Mouse (Mus musculus) urinary bladder, postnatal 25 days (tissue): Measurements from ENCODE around the gene Eml6.
A peak's percentile ranks its signal among the peaks of the same experiment; 100 is the strongest.
"Not testable (repeated sequence)": the region's sequence is repeated elsewhere in the genome, so short reads cannot be mapped to it uniquely, and the experiment has no call there.

Experiments
- DNase-seq: peaks from one replicate; pipeline ENCODE4 v3.0.0; 2022; ENCODE audit warnings: low spot score

Gene Eml6

DNA sequence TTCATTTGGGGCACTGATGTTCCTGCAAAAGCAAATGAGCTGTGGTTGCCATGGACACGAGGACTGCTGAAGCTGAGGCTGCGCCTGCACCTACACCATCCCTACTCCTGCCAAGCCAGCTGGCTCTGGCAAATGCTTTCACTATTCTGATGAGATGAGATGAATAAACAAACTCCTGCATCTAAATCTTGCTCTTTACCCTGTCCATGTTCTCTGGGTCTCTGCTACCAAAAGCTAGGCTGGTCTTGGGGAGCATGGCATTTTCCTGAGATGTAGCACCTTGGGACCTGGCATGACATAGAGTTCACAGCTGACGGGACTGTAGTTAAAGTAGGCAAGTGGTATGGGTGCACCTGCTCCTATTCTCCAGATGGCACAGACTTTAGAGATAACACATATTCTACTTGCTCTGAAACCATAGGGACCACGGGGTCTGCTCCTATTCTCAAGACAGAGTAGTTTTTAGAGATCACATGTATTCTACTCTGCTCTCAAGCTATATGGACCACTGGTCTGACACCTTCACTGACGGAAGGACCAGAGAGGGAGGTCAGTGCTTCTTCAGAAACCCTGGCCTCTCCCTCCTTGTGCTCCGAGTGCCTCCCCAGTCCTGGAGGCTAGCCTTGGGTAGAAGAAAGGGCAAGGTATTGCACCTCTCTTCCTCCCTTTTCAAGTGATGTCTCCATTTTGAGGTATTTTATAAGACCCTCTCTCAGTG is 236.8 kb downstream of the Eml6 start:
- no peak for DNase-seq

DNA sequence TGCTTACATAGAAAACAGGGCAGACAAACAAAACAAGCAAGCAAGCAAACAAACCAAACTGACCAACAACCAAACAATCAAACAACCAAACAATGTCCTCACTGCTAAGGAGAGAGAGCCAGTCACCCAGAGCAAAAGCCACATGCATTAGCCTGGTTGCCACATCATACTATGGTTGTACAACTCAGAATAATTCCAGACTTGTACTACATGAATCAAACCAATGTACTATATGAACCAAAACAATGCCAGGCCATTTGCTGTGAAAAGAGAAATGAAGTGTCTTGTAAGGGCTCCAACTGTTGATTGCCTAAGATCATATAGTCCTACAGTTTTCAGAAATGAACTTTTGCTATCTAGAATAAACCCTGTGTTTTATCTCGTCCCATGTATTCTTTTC is 237.3 kb downstream of the Eml6 start:
- DNase-seq: no peak

DNA sequence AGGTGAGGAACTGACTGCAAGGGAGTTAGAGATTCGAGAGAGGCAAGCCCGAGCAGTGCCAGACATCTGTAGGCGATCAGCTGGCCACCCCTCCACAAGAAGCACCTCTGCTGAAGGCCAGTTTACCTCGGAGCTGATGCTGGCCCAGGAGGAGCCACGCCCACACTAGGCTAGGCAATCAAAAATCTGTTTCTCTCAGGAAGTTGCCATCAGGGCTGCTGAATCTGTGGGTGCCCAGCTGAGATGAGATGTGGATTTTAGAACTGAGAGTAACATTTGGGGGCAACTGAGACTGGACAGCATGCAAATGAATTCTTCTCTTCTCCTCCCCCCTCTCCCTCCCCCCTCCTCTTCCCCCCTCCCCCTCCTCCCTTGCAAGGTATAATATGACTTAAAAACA is 238.4 kb downstream of the Eml6 start:
- DNase-seq: no peak

DNA sequence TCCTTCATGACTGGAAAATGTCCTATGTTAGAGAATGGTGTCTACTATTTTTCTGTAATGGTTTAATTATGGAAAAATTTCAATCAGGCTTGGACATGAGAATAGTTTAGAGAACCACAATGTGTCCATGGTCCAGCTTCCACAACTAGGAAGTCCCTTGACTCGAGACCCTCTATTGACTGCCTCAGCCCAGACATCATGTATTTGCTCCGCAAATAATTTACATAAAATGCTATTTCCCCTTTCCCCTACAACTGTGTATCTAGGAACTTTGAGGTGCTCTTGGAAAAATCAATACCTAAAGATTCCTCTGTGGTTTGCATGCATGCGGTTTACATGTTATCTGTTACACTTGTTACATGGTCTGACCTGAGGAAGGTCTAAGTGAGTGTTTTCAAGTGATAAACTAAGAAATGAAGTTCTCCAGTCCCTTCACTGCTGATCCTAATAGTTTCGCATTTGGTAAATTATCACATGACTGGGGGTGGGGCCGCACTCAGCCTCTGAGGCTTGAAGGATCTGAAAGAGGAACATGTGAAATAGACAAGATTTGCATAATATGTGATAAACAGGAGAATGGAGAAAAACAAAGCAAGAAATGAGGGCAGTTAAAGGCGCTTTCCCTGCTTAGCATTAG is 239.1 kb downstream of the Eml6 start:
- no peak for DNase-seq

DNA sequence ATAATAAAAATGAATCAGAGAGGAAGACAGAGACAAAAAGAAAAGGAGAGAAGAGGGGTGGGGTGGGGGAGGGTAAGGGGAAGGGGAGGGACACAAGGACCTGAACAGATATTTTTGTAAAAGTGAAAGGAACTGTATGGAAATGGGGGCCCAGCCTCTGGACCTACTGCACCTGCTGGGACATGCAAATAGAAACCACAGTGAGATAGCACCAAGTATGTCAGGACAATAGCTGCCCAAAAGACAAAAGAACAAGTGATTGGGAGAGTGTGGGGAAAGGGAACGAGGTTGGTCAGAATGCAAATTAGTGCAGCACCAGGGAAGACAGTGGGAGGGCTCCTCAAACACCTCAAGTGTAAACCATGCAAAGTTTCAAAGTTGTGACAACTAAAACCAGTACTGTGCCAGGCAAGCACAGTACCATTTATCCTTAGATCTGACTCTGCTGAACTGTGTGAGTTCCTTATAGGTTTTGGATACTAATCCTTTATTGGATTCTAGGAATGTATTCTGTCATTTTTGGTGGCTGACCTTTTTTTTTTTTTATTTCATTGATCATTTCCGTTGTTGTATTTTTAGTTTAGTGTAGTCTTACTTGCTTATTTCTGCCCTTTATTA is 246.3 kb downstream of the Eml6 start:
- DNase-seq: no peak

DNA sequence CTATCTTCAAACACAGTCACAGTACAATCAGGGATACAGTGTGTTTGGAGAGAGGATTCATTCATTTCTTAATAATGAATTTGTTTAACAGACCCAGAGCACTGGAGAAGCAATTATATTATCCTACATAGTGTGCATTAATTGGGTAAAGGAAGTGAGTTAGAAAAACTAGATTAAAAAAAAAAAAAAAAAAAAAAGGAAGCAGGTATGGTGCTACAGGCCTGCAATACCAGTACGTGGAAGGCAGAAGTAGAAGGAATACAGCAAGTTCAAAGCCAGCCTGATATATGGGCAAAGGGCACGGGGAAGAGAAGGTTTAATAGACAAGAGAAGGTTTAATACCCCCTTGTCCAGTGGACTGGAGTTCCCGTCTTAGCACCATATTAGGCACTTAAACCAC is 246.9 kb downstream of the Eml6 start:
- DNase-seq: no peak

DNA sequence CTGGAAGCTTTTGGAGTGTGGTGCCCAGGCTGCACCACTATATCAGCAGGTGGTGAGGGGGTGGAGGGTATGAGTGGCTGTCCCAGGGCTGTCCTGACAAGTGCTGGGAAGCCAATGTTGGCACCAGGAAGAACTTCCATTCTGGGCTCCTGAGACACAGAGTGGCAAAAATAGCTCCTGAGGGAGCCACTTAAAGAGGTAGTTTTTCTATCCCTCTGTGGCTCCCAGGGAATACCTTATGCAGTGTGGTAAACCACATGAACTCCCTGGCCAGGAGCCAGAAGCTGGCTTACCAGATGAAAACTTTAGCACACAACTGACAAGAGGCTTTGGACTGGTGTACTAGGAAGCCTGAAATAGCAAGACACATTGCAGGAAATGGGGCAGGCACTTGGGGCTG is 247.9 kb downstream of the Eml6 start:
- DNase-seq: no peak

DNA sequence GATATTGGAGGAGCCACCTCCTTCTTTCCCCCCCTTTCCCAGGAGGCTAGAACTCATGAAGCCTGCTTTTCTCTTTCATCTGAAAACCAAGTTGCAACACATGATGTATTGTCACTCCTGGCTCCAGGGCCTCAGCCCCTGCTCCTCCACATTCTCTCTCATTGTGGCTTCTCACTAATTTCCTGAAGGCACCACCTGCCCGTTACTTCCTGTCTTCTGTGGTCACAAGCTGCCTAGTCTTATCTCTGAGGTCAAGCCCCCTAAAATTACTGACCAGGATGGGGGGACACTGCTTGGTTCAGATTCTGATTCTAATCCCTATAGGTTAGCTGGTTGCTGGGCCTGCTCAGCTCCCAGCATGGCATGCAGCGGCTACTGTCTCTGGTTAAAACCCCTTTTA is 251.1 kb downstream of the Eml6 start:
- DNase-seq: no peak

DNA sequence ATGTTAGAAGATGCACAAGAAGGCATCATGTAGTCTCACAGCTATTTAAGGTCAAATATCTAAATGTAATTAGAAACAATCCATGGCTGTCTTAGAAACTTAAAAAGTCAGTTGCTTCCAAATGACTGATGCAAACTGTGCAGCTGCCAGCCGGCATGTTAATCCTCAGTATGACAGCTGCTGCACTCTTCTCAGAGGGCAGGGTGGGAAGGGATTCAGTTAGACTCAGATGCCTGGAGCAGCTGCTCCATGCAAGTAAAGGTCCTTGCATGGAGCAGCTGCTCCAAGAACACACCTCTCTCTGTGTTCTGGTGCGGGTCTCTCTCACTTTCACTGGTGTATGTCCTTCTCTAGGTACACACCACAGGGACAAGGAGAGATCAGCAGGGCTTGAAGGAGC is 251.5 kb downstream of the Eml6 start:
- no peak for DNase-seq

DNA sequence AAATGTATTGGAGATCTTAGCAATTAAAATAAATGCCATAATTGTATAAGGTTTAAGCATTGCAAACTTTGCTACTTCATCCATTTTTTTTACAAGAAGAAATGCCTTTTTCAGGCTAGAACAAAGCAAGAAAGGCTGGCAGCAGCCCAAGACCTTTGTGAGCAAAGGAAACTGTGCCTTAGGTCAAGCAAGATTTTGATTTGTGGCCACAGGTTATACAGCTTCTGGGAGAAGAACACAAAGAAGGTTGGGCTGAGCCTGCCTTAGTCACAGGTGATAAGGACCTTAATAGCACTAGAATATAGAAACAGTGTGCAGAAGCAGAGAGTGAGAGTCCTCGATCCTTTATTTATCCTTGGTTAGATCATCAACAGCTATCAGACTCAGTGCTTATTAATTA is 253.6 kb downstream of the Eml6 start:
- peak; percentile 53 for DNase-seq

DNA sequence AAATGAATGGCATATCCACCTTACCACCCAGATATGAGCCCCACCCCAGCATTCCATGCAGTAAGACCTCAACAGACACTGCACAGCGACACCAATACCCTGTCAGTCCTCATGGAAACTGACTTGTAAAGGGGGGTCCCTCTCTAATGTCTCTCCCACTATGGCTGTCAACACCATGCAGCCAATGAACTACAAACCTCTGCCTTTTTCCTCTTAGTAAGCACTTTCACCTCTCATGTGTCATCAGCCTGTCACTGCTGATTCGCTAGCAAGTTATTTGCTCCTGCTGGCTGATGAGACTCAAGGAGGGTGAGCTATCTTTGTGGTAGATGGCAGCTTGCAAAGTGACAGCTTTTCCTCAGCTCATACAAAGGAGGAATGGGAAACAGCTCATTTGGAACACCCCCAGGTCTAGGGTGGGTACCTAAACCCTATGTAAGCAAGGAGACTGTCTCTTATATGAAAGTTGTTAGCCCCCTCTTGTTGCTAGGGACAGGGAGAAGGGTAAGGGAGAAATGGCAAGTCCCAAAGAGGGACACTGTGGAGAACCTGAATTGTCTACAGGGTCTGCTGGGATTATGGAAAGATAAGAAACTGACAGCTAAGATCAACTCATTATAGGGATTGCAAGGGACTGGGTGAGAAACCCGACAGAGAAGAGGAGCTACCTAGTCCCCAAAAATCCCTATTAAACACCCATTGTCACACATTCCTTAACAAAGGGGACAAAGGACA is 255.0 kb downstream of the Eml6 start:
- DNase-seq: no peak

DNA sequence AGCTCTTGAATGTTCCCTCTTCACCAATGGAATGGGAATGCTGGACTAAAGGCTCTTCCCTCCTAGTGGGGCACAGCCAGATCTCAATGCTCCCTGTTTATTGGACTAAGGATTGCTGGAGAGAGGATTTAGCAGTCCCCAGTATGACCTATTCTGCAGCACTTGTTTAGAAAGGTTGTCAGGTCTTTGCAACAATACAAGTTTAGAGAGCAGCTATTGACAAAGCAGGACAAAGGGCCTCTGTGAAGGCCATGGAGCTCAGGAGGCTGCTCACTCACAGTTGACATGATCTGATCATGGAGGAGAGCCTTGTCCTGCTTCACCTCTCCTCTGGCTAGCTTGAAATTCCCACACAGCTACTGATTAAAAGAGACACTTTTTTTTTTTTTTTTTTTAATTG is 257.3 kb downstream of the Eml6 start:
- DNase-seq: no peak

DNA sequence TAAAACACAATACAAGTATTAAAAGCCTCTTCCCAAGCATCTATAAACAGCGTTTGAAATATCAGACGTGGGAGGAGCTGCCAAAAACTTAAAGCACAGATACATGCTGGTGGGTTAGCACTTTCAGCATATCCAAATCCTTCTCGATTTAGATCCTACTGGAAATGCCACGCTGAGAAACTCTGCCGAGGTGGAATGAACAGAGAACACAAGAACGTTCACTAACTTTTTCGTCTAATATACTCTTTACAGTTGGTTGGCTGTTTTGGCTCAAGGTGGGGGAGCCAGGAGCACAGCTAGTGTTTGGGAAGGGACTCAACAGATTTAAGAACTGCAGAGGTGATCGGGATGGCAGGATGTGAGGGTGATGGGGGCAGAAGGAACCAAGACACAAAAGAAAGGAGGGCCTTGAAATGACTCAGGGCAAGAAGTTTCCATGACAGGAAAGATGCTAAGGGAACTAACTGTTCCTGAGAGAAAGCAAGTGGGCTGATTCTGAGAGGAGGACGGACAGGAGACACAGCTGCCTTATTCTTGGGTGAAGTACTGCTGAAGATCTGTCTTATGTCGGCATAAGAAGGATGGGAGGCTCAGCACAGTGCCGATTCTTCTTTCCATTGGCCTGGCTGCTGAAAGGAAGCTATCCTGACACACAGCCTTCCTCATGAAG is 259.4 kb downstream of the Eml6 start:
- DNase-seq: no peak

DNA sequence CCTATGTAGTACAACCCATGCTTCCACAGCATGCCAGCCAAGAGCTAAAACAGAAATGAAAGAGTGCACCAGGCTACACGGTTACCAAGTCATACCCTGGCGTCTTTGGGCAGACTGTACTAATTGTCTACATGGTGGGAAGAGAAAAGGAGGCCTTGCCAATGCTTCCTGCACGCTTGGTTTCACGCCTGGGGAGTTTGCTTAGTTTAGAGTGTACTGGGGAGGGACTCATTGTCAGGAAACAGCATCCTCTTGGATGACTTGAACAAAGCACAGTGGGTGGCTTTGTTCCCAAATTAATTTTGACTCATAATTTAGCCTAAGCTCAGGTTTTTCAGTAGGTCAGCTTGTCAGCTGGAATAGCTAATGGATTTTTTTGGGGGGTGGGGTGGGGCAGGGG is 260.8 kb downstream of the Eml6 start:
- DNase-seq: no peak

DNA sequence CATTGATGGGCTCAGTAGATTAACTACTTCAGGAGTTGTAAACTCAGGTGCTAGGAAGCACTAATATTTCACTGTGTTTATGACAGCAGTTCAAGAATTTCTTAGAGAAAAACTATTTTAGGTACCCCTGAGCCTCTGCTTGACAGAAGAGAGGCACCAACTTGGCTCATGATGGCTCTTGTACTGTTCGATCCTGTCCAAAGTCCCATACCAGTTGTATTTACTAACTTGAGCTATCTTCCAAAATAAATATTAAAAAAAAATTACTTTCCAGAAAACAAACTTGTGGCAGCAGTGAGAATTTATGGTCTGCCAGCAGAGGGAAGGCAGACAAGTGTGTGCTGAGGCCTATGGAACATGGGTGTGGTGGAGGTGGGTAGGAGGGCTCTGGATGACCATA is 263.1 kb downstream of the Eml6 start:
- DNase-seq: no peak

DNA sequence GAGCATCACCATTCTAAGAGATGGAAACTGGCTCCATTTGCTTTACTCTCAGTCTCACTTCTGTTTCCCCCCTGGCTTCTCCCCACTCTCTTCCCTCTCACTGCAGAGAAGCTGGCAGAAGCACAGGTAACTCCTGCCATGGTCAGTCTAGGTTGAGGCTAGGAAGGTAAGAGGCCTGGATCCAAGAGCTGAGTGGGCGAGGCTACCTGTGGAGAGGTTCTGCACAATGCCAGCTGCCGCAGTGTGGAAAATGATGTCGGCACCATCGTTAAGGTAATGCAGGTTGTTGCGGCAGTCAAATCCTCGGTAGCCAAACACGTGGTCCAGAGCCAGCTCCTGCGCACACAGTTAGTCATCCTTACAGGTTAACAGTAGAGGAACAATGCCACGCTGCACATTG is 264.4 kb downstream of the Eml6 start:
- DNase-seq: no peak

DNA sequence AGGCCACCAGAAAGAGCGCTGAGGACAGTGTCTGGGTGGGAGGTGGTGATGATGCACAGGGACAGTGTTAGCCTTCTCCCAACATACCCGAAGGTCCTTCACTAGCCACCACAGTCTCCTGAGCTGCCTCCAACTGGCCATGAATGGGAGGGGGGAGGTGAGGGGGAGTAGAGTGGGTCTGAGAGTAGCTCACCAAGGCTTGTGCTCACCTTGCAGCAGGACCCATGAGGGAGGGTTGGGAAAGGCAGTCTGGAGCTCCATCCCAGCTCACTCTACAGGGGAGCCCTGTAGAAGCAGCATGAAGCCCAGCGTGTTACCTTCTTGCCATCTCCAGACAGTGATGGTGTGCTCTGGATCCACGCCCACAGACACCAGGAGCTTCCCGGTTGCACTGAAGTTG is 267.2 kb downstream of the Eml6 start:
- no peak for DNase-seq

DNA sequence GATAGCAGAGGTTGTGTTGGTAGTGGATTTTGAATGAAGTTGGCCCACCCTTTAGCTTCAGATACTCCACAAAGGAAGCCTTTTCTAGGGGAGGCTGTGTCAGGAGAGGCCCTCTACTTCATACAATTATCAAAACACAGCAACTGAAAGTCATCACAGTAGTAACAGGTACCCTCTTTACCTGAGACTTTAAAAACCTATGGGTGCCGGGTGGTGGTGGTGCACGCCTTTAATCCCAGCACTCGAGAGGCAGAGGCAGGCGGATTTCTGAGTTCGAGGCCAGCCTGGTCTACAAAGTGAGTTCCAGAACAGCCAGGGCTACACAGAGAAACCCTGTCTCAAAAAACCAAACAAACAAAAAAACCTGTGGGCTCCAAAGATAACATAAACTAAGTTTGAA is 269.8 kb downstream of the Eml6 start:
- not testable (repeated sequence) for DNase-seq

DNA sequence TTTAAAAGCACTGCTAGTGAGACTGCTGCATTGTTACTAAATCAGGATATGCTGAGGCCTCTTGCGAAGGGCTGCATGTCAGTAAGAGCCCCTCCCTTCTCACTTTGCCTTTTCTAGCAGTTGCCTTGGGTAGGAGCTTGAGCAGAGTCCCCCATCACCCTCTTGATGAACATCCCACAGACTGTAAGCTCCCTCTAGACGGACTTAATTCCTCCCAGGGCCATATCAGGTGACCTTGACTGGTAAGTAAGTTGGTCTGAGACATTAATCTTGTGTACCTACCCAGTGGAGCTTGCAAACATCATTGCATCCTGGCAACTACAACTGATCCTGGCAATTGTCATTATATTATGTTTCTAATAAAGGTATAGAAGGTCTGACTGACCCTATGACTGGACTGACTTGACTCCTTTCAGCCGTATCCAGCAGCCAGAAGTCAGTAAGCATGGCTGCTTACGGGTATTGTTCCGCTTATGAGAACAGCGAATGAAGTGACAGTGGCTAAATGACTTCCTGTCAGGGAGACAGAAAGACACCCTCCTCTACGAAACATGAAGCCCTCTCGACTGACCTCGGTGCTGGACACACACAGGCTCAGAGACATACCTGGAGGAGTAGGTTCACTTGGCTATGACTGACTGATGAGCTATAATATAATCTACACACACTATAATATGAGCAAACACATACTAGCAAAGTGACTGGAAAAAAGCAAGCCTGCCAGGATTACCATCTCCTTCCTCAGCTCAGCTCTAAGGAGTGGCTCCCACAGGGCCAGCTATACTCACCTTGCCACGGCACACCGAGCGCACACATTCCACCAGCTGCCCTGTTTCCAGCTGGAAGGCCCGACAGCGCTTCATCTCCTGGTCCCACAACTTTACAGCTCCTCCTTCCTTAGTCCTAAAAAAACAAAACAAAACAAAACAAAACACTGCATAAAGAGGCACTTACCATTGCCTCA is 273.9 kb downstream of the Eml6 start:
- DNase-seq: no peak

DNA sequence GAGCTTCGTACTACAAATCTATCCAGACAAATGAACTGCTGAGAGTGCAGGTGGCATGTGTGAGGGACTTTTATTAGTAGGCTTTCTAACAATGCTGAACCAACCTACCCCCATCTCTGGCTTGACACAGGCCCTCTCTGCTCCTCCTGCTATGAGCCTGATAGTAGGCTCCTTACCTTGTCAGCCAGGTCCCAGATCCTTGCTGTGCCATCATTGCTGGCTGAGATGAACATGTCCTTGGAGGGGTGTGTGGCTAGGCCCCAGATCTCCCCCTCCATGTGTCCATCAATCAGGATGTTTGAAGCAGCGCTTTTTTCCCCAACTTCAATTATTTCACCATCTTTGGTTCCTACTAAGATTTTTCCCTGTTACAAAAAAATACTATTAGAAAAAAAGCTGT is 274.8 kb downstream of the Eml6 start:
- no peak for DNase-seq

DNA sequence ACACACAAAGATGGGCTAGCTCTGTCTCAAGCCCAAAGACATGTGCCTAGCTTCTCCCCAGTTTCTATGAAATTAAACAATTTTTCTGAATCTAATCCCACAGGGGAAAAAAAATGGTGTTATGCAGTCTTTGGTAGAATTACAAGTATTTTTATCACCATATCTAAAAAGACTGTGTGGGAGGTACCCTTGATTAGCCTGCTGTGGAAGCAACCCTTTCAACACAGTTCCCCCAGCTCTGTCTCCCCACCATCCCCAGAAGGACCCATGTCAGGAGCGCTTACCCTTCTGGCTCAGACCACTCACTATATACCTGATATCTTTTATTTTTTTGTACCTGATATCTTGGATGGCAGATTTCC is 276.4 kb downstream of the Eml6 start:
- DNase-seq: no peak
